Mouse (Mus musculus) ES-E14 (cell line): ENCODE measurements around the gene Lsm3. TPM values are rescaled to one million over a fixed set of nuclear protein-coding genes. Genes with fewer than 3 reads are reported as not detected.

Experiments
- DNase-seq: peaks from one replicate; pipeline ENCODE4 v3.0.0-alpha.2; 2013; ENCODE audit warnings: low read depth, low spot score
- H3K27ac ChIP-seq: 2 replicates; pipeline ENCODE4 v1.5.1; 2012; ENCODE audit warnings: low read depth, mild to moderate bottlenecking, low read length, moderate library complexity, mixed read lengths; ENCODE audit not compliant: poor library complexity, insufficient read depth, severe bottlenecking
- H3K36me3 ChIP-seq: 2 replicates; pipeline ENCODE4 v1.6.1; 2012; ENCODE audit warnings: mild to moderate bottlenecking, low read length, moderate library complexity, mixed read lengths; ENCODE audit not compliant: control insufficient read depth, poor library complexity, insufficient read depth, severe bottlenecking
- H3K4me1 ChIP-seq, 2 experiments: fragments of 150-350 bp in 1 of 2; sonication (generic) in 1 of 2; 2 replicates each; pipeline ENCODE4 v1.6.1; 2012; ENCODE audit warnings: low read length in 2 of 2, mild to moderate bottlenecking in 1 of 2, mixed read lengths in 1 of 2; ENCODE audit not compliant: control insufficient read depth in 2 of 2, insufficient read depth in 2 of 2, poor library complexity in 1 of 2
- H3K4me3 ChIP-seq, 2 experiments: fragments of 150-350 bp in 1 of 2; sonication (generic) in 1 of 2; 2 replicates each; pipeline ENCODE4 v1.5.1; 2012; ENCODE audit warnings: low read length in 2 of 2, low read depth in 1 of 2, mild to moderate bottlenecking in 1 of 2, mixed read lengths in 1 of 2; ENCODE audit not compliant: insufficient read depth in 1 of 2, poor library complexity in 1 of 2, severe bottlenecking in 1 of 2
- H3K9ac ChIP-seq: 2 replicates; pipeline ENCODE4 v1.6.1; 2012; ENCODE audit warnings: low read depth, mild to moderate bottlenecking, low read length, mixed read lengths; ENCODE audit not compliant: poor library complexity, insufficient read depth, severe bottlenecking
- H3K9me3 ChIP-seq: fragments of 150-350 bp; sonication (generic); 2 replicates; pipeline ENCODE4 v1.6.1; 2012; ENCODE audit warnings: low read depth, mild to moderate bottlenecking, low read length; ENCODE audit not compliant: control insufficient read depth, insufficient read depth
- CHD2 ChIP-seq: IDR thresholded peaks from 2 replicates; pipeline ENCODE4 v1.6.1; 2014; ENCODE audit warnings: mild to moderate bottlenecking, low read depth, low read length, inconsistent platforms
- HCFC1 ChIP-seq: IDR thresholded peaks from 2 replicates; pipeline ENCODE4 v1.6.1; 2012; ENCODE audit warnings: low read length, inconsistent platforms, borderline replicate concordance; ENCODE audit not compliant: insufficient read depth
- MAFK ChIP-seq: IDR thresholded peaks from 2 replicates; pipeline ENCODE4 v1.6.1; 2014; ENCODE audit warnings: mild to moderate bottlenecking, low read depth, low read length, inconsistent platforms; ENCODE audit not compliant: insufficient read depth
- ZC3H11A ChIP-seq: IDR thresholded peaks from 2 replicates; pipeline ENCODE4 v1.6.1; 2012; ENCODE audit warnings: low read depth, mild to moderate bottlenecking, inconsistent platforms, low read length, borderline replicate concordance
- ZNF384 ChIP-seq: IDR thresholded peaks from 2 replicates; pipeline ENCODE4 v1.6.1; 2012; ENCODE audit warnings: low read depth, low read length, inconsistent platforms
- in situ Hi-C, 2 experiments: fragments of 600-800 bp; cut with MboI; formaldehyde crosslinking; loops; one replicate each; pipeline ENCODE4 v1.15.1; 2025; ENCODE audit warnings: low sequenced_read_pairs in 2 of 2, inconsistent platforms in 1 of 2; ENCODE audit not compliant: unreplicated experiment in 2 of 2
- total RNA-seq: library from RNA; depleted of rRNA; stranded (reverse); fragments of 300-350 nt; gene quantifications from 2 replicates; pipeline ENCODE4 v1.2.3, GENCODE M21; 2012

Gene Lsm3
- total RNA-seq, 1 experiment: 240 TPM

GRCm38 (mm10) chr6:91472319-91472718, 43.4 kb upstream of the Lsm3 start:
- in situ Hi-C loops: no loop called here
- H3K9me3 ChIP-seq: no peaks in the 10 kb centered on the region
- peak overlapping the region; percentile 76 for H3K9ac ChIP-seq
- peaks cover 18% of the 10 kb centered on the region for H3K36me3 ChIP-seq
- TF ChIP-seq ZC3H11A: no peak
- no peak for TF ChIP-seq MAFK
- no peak for TF ChIP-seq HCFC1
- TF ChIP-seq CHD2: no peak
- TF ChIP-seq ZNF384: no peak
- H3K4me3 ChIP-seq: peak overlapping the region; percentile 80 to 81
- DNase-seq: no peak
- H3K27ac ChIP-seq: no peak overlapping the region; the same call in 1 of the 2 replicates
- peaks cover 8 to 30% of the 10 kb centered on the region in 2 experiments; a peak in 3 of 4 replicates for H3K4me1 ChIP-seq

DNA sequence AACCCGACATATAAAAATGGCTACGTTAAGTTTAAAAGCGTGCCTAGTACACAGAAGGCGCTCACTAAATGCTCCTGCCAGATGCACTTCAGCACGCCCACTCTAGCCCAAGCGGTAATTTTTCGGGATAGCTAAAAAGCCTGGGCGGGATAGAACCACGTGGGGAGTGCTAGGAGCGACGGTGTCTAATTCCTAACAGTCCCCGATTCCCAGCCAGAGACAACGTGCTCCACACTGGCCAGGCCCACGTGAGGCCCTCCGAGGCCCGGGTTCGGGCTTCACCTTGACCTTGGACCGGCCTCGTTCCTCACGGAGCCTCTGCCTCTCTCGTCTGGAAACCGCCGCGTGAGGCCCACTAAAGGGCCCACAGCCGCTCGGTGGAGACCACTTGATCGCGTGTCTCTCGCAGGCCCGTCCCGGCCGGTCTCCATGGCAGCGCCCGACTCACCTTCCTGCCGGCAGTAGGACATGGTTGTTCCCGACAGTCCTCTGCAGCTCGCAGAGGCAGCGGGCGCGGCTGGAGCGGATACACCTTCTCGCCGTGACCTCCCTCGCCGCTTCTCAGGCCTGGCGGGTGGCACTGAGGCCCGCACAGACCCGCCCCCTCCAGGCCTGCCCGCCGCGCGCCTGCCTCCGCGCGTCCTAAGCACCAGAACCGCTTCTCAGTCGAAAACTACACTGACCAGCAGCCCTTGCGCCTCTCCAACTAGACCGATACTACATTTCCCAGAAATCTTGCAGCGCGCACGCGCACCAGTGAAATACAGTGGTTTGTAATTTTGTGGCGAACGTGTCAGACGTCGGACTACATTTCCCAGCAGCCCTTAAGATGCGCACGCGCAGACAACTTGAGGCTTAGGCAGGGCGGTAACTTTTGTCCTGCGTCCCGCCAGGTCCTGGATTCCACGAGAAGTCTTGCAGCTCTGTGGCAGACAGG, 42.6 kb upstream of the Lsm3 start, which contains the start of the genes Chchd4 and Tmem43:
Gene Chchd4 (minus strand): TSS at position 679 of the 937 bp plus-strand sequence.
Gene Tmem43 (plus strand): TSS at position 836 of the 937 bp plus-strand sequence.
- Histone ChIP-seq H3K9ac (peak within 1 kb of the TSS; percentile 76), H3K36me3 (peaks cover 21% of the 10 kb centered on the region), H3K9me3 (no peaks in the 10 kb centered on the region), H3K4me1 (peaks cover 6 to 24% of the 10 kb centered on the region in 2 experiments; a peak in 3 of 4 replicates), H3K4me3 (peak within 1 kb of the TSS; percentile 83 to 89), H3K27ac (peak within 1 kb of the TSS; percentile 45; the same call in 1 of the 2 replicates)
- in situ Hi-C loops: no loop called here
- TF ChIP-seq ZNF384 (no peak), ZC3H11A (no peak), HCFC1 (peak; percentile 100), MAFK (no peak), CHD2 (peak; percentile 60; the same call in 1 of the 2 replicates)
- peak; percentile 99 for DNase-seq

DNA sequence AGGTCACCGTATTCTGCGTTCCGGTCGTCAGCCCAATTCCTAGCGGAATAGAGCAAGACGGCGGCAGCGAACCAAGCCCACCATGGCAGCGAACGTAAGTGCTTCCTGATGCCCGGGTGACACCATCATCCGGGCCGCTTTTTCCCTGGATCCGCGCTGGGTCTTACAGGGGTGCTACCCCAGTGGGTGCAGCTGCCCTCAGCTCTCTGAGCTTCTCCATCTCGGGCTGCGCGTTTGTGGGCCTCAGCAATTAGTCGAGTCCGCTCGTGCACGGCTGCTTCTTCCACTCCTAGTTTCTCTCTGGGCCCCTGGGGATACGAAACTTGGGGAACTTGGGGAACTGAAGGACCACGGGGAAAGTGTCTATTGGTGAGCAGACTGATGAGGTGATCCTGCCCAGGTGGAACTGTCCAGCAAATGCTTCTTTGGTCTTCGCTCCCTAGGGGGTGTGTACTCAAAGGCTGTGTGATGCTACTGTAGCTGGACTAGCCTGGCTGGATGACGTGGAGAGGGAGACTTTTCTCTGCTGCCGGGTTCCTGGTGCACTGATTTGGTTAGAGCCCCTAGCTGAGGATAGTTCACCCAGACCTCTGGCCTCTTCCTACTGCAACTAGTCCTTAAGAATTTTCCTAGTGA, 41.8 kb upstream of the Lsm3 start:
- DNase-seq: no peak
- Histone ChIP-seq H3K9ac (peak overlapping the region; percentile 72), H3K27ac (no peak overlapping the region), H3K9me3 (no peaks in the 10 kb centered on the region), H3K4me3 (peak overlapping the region; percentile 83 to 89), H3K4me1 (peaks cover 2 to 16% of the 10 kb centered on the region in 2 experiments; a peak in 2 of 4 replicates), H3K36me3 (peaks cover 23% of the 10 kb centered on the region)
- in situ Hi-C loops: no loop called here
- TF ChIP-seq CHD2: no peak
- no peak for TF ChIP-seq ZNF384
- no peak for TF ChIP-seq HCFC1

DNA sequence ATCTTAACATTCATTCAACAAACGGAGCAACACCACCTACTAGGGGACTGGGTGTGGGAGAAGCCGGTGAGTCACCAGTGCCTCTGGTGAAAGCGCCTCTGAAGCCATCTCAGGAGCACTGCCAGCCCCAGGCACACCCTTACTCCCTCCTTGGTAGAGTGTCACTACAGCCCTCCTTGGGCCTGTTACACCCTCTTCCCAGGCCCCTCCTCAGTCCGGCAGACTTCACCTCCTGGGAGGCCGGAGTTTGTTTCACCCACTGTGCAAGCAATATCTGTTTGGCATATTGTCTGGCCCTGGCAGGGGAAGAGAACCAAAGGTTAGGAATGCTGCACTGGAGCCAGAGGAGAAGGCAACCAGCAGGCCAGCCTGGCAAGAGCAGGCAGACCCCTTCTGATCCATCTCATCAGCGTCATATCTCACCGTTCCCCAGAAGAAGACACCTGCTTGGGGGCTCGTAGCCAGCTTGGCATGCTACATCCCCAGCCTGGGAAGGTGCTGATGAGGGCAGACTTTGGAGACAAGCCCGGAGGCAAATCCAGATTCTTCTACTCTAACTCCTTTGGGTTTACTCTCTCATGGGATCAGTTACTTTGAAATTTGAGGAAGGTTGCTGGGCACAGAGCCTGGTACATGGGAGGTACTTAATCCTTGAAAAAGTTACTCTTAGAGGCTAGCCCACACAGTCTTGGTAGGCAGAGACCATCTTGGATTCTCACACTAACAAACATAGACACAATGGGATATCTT, 41.1 kb upstream of the Lsm3 start:
- no peak overlapping the region for H3K27ac ChIP-seq
- peaks cover 26% of the 10 kb centered on the region for H3K36me3 ChIP-seq

More for the DNA sequence above, 41.1 kb upstream of the Lsm3 start:
- Histone ChIP-seq H3K9me3 (no peaks in the 10 kb centered on the region), H3K4me1 (peaks cover 2 to 12% of the 10 kb centered on the region in 2 experiments; a peak in 2 of 4 replicates), H3K4me3 (peak overlapping the region; percentile 83 to 89; a peak in 3 of 4 replicates), H3K9ac (no peak overlapping the region)
- DNase-seq: no peak
- TF ChIP-seq ZNF384 (no peak), MAFK (no peak), HCFC1 (no peak), CHD2 (no peak), ZC3H11A (no peak)
- in situ Hi-C loops: no loop called here
